Mouse (Mus musculus) mesoderm, embryonic 11.5 days (tissue): ENCODE results near the gene Rnf151.

Experiments
- DNase-seq: peaks from one replicate; pipeline ENCODE4 v3.0.0-alpha.2; 2012; ENCODE audit warnings: low read depth, low spot score

Rnf151 gene

DNA sequence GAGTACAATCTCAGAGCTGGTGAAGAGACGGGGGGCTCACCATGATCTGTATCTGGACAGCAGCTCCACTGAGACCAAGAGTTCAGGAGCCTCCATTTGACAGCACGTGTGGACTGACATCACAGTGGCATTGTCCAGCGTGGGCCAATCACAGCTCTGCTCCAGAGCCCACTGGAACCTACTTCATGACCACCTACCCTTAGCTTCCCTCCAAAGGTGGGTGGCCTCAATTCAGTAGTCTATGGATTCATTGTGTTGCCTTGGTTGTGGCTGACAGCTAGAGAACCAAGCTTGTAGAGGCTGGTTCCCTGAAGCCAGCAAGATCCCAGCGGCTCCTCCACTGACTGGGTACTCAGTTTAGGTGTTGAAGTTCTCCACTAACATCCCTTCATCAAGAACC is at the start of gene Rnf151, which contains the start of gene Rps2:
TSS of gene Rnf151 (minus strand) at position 121 of the 400 bp plus-strand sequence.
TSS of gene Rps2 (plus strand) at position 174 of the 400 bp plus-strand sequence.
- no peak for DNase-seq

DNA sequence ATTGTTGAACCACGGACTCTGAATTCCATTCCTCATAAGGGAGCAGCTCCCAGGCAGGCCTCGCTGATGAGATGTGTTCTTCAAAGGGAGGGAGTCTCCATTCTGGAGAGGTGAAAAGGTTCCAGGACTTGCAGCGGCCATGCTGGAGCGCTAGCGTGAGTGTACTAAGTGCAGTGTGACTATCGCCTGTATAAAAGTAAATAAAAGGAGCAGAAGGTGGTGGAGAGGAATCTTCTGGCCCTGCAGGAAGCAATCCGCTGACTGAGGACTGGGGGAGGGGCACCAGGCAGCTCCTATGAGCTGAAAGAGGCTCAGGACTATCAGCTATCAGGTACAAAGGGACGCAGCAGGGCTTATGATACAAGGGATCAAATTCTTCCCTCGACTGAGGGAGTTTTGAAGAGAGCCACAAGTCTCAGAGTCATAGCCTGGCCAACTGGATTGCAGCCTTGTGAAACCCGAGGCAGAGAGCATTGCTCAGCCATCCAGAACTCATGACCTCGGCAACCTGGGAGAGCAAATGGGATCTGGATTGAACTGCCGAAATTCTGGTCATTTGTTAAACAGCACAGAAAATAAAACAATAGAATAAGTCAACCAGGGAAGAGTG is 48.5 kb upstream of the Rnf151 start:
- no peak for DNase-seq

DNA sequence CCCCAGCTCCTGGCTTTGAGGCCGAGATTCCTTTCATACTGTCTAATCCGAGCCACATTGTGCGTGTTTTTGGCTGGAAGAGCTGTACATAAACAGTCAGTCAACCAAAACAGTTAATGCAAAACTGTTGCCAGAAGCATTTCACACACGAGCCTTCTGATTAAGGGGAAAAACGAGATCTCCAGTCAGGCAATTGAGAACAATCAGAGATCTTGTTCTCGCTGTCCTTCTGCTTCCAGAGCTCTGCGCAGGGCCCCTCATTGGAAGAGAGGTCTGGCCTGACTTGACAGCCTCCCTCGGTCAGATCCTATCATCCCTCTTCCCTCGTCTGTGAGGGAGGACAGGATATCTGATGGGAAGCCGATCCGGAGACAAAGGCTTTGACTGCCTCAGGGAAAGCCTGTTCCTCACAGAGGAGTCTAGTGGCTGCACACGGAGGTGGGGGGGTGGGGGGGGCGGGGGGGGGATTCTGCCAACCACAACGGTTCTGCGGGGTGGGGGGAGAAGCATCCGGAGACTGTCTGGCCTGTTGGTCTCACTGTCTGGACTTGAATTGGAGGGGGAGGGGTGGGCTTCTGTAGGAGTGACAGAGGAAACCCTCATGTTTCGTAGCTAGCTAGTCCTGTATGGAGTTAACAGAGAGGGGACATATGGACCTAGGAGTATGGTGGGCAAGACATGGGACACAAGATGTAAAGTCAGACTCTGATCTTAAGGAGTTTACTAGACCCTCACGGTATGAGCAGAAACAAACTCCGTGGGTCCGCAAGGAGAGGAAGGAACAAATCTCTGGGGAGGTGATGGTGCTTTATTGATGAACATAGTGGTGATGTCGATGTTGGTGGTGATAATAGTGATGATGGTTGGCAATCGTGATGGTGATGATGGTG is 47.4 kb upstream of the Rnf151 start:
- peak; percentile 41 for DNase-seq

DNA sequence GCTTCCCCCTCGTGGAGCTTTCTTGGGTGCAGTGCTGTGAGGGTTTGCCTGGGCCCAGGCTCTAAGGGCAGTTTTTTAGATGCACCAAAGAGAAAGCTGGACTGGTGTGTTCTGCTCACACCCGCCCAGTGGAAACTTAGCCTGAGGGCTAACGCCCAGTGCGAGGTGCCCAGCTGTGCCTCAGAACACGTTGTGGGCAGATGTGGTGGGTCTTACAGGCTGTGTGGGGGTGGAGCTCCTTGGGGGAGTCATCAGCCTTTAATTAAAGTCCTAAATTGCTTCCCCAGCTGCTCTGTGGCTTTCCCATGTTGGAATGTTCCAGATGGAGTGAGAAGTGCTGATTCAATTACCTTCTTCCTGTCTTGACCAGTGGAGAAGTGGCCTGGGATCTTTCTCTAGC is 43.3 kb upstream of the Rnf151 start:
- DNase-seq: no peak

DNA sequence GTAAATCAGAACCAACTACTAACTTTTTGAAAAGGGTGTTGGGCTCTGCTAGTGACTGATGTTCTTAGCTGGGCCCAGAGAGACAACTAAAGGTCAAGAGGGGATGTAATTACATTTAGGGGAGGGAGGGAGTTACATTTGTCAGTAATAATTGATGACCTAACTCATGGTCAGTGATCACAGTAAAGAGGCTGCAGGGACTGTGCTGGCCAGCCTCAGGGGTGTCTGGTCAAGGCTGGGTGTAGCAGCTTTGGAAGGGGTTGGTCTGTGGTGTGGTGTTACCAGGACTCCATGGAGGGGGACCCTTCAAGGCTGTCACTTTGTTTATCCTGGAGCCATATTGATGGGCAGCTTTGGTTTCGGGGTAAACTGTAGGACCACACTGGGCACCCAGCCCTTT is 39.5 kb upstream of the Rnf151 start:
- no peak for DNase-seq

DNA sequence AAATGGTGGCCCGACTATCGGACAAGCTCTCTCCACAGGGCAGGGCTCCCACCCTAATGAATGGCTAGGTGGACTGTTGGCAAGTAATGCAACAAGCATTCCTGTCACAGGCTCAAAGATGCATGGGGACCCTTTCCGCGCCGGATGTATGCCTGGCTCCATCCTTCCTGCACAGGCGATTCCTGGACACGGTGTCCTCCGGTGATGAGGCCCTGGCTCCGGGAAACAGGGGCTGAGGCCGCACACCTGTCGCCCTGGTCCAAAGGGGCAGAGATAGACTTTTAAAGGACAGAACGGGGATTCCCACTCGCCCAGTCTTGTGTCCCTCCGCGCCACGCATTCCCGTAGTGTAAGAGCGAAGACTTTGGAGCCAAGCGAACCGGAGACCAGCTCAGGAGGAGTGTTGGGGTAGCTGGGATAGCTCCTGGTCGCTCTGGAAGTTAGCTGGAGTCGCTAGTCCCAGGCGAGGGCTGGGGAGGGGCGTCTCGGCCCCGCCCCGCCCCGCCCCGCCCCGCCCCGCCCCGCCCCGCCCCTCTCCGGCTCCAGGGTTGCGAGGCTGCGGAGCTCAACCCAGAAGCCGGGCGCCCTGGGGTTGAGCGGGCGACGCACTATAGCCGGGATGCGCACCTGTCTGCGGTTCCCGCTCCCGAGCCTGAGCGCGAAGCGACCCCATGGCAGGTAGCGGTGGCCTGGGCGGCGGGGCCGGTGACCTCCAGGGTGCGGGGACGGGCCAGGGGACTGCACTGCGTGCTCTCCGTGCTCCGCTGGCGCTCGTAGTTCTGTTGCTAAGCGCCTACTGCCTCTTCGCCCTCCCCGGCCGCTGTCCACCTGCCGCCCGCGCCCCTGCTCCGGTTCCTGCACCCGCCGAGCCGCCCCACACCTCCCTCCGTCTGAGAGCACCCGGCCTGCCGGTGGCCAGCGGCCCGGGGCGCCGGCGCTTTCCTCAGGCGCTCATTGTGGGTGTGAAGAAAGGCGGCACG is 34.8 kb upstream of the Rnf151 start, which contains the start of gene Hs3st6:
TSS of gene Hs3st6 (plus strand) at position 574 of the 980 bp plus-strand sequence.
- DNase-seq: no peak

DNA sequence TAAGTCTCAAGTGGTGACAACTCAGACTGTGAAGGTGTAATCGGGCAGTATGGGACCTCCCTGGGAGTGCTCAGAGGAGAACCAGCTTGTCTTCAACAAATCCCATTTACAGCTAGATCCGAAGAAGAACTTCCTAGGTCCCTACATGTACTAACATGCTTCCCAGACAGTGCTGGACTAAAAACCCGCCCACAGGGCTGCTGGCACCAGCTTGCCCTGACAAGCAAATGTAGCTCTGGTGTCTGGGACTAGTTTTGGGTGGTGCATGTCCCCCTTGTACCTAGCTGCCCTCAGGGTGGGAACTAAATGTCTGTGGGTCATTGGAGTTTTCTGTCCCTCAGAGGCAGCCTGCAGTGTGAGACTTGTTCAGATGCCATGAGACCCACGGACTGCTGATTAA is 33.7 kb upstream of the Rnf151 start:
- no peak for DNase-seq

DNA sequence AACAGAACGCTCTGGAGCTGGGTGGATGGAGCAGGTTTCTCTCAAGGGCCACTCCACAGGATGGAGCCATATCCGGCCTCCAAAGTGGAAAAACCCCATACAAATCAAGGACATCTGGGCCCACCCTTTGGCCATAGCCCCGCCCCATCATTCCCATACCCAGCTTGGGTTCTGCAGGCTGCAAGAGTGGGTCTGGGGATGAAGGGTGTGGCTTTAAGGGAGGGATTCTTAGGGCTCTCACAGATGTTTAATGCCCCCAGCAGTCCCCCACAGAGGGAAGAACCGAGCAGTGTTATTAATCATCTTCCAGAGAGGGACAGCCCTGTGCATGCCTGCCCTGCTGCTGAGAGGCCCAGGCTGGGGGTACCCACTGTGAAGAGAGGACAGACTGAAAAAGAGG is 29.1 kb upstream of the Rnf151 start:
- no peak for DNase-seq

DNA sequence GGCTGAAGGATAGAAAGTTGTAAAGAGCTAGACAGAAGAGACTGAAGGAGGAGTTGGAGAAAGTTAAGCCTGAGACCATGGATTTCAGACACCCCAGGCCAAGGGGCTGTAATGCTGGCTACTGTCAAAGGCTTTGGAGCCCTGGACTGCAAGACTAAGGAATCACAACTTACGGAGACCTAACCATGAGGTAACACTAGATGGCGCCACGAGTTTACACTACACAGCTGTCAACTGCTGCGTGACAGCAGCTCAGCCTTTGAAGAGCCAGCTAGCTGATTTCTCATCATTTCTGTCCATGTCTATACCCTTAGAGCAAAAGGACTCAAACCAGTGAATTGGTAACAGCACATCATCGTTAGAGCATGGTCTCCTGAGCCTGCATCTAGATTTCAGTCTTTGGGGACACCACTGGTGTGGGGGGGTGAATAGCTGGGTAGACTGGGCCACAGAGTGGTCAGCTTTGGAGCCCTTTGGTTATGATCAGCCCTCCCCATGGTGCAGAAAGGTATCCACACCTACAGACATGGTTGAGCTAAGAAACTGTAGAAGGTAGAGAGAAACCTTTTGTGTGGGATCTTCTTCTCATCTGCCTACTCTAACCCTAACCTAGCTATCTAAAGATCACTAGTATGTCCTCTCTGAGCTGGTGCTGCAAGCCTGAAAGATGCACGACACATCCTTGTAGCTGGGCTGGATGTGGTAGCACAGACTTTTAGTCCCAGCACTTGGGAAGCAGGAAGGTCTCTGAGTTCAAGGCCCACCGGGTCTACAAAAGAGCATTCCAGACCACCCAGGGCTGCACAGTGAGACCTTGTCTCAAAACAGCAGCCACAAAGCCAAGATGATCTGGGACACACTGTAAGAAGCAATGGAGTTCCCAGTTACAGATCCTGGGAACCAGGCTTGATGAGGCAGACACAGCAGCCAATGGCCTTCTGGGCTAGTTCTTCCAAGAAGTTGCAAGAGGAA is 27.9 kb upstream of the Rnf151 start:
- peak; percentile 92 for DNase-seq

DNA sequence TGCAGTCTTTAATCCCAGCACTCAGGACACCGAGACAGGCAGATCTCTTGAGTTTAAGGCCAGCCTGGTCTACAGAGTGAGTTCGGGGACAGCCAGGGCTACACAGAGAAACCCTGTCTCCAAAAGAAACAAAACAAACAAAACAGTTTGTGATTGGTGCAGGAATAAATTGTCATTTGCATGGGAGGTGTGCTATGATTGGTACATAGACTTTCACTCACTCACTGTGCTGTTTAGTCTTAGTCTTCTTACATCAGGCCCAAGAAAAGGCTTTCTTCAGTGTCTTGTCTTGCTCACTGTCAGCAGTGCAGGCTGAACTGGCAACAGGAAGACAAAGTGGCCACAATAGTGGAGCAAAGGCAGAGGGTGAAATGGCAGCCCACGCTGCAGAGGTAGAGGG is 26.5 kb upstream of the Rnf151 start:
- no peak for DNase-seq

DNA sequence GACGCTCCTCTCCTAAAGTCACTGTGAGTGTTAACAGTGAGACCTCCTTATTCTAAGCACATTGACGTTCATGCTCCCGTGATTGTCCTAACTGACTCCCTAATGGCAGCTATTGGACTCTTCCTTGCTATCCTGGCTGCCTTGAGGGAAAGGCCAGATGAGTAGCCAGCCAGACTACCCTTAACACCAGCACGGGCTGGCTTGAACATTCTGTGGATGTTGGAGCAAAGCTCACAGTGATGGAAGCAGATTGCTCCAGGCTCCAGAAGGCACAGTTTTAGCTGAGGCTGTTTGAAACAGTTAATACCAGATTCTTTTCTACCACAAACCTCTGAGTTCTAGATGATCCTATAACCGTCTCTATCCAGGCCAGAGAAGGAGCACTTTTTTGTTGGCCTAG is 26.0 kb upstream of the Rnf151 start:
- no peak for DNase-seq

DNA sequence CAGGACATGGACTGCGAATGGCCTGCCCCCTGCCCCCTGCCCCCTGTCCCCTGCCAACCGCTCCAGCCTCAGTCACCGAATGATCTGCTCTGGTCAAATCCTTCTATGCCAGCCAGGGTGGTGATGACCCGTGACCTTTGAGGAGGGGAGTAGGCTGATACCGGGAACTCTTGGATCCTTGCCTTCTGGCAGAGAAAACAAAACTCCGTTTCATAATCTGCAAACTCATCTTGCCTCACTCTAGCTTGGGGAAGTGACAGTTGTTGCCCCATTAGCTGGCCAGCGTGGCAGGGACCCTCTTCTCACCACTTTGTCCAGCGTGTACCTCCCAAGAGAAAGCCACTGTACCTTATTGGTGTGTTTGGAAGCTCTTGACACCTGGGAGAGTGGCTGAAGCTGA is 24.4 kb upstream of the Rnf151 start:
- no peak for DNase-seq

DNA sequence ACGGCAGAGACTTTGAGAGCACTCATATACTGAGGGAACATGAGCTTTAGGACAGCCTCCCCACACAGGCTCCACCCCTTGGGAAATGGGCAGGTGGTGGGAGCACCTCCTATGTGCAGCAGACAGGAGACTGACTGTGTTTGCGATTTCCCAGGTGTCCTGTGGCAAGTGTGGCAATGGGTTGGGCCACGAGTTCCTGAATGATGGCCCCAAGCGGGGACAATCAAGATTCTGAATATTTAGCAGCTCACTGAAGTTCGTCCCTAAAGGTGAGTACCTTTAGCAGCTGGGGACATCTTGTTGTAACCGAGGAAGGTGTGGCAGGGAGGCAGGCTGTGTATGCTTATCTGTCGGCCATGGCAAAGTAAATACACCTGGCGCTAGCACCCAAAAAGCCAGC is 22.1 kb upstream of the Rnf151 start:
- no peak for DNase-seq

DNA sequence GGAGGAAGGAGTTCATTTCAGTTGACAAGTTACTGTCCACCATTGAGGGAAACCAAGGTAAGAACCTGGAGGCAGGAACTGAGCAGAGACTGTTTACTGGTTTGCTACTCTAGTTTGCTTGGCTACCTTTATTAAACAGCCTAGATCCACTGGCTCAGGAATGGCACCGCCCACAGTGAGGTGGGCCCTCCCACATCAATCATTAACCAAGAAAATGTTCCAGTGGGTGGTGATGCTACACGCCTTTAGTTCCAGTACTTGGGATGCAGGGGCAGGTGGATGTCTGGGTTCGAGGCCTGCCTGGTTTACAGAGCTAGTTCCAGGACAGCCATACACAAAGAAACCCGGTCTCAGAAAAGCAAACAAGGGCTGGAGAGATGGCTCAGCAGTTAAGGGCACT is 20.4 kb upstream of the Rnf151 start:
- DNase-seq: no peak

DNA sequence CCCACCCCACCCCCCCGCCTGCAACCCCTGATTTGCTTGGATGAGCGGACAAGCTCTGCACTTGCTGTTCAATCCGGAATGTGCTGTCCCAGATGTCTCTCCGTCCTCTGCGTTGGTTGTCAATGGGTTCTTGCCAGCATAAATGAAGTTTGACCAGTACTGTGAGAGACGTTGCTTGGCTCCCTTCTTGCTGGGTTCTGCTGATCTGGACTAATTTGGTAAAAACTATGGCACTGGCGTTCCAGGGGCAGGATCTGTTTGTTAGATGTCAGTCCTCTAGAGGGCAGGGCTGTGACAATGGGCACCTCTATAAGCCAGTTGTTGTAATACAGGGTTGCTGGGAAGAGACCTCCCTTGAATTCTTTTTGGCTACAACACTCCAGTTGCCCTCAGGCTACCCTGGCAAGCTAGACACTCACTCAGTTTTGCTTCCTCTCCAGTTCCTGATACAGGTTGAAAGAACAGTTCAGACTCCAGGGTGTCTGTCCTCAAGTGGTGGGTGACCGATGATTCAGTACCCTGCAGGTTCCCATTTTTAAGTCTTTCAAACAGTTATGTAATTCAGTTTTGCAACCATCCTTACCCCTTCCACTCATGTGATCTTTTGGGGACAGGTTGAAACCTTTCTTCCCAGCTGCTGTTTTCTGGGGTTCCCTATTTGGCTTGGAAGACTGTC is 19.4 kb upstream of the Rnf151 start:
- DNase-seq: no peak

DNA sequence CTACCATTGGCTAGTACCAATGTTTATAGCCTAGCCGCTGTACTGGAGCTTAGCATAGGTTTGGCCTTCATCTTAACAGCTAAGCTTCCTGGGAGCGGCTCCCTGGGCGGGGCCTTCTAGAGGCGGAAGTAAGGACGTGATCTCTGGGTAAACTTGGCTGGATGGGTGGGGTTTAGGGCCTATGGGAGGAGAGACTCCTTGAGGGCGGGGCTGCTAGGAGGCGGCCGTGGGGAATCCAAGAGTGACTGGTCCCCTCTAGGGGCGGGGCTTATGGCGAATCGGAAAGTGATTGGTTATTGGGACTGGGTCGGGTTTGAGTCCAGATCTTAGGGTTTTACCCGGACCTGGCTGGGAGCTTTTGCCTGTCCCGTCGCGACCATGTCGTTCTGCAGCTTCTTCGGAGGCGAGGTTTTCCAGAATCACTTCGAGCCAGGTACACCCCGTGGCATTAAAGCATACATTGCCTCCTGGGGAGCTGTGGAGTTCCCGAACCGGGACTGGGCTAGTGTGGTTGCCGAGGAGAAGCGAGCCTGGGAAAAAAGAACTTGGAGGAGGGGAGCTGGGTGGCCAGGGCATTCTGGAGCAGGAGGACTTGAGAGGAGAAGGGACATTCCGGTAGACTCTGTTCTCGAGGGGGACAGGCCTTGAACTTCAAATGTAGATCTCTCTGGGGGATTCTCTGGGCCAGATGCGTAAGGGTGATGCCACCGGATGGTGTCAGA is 18.6 kb upstream of the Rnf151 start, which contains the start of gene Msrb1:
TSS of gene Msrb1 (plus strand) at position 313 of the 722 bp plus-strand sequence.
- peak; percentile 96 for DNase-seq

DNA sequence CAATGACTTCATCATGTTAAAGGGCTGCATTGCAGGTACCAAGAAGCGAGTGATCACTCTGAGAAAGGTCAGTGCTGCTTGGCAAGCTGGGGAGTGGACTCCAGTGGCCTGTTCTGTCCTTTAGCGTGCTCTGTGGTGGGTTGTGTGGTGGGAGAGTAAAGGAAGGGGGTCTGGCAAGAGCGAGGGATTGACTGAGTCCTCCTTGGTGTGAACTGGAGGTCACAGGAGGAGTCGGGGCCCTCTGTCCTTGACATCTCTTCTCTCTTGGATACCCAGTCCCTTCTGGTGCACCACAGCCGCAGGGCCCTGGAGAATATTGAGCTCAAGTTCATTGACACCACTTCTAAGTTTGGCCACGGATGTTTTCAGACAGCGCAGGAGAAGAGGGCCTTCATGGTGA is 17.6 kb upstream of the Rnf151 start:
- DNase-seq: no peak

DNA sequence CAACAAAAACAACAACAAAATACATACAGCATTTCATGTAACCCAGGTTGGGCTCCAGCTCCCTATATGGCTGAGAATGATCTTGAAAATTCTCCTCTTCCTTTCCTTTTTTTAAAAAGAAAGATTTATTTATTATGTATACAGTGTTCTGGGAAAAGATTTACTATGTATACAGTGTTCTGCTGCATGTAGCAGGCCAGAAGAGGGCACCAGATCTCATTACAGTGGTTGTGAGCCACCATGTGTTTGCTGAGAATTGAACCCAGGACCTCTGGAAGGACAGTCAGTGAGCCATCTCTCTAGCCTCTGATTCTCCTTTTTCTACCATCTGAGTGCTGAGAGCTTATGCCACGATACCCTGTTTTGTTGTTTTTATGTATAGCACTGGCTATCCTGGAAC is 16.6 kb upstream of the Rnf151 start:
- DNase-seq: no peak

DNA sequence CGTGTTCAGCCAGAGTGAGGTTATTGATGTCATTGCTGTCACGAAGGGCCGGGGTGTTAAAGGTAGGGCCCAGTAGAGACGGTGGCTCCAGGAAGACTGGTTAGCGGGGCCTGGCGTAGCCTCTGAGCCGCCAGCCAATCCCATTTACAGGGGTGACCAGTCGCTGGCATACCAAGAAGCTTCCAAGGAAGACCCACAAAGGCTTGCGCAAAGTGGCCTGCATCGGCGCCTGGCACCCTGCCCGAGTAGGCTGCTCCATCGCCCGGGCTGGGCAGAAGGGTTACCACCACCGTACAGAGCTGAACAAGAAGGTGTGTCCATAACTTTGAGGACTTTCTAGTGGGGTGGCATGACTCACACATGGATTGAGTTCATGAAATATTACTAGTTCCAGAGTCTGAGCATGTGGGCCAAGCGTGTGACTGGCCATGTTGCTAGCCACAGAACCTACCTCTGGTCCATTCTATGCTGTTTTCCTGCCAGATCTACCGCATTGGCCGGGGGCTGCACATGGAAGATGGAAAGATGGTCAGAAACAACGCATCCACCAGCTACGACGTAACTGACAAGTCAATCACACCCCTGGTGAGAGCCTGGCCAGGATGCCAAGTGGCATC is 15.7 kb upstream of the Rnf151 start:
- DNase-seq: no peak
